Mouse (Mus musculus) heart, adult 2 months (tissue): ENCODE measurements around the gene Ctnna3.

Experiments used
- CTCF ChIP-seq: fragments of 200-600 bp; IDR thresholded peaks from 2 replicates; pipeline ENCODE4 v1.8.1; 2022; ENCODE audit warnings: antibody characterized with exemption, mild to moderate bottlenecking, moderate library complexity
- EP300 ChIP-seq: fragments of 200-500 bp; IDR thresholded peaks from 2 replicates; pipeline ENCODE4 v1.6.1; 2011; ENCODE audit warnings: low read depth, low read length, control low read depth; ENCODE audit not compliant: insufficient read depth
- POLR2A ChIP-seq: fragments of 200-500 bp; IDR thresholded peaks from 2 replicates; pipeline ENCODE4 v1.6.1; 2011; ENCODE audit warnings: mild to moderate bottlenecking, low read depth, low read length, control low read depth; ENCODE audit not compliant: insufficient read depth

- no peak for TF ChIP-seq CTCF
- TF ChIP-seq POLR2A = no peak
- TF ChIP-seq EP300 = no peak
Observed at GRCm38 (mm10) chr10:63415287-63415686, 14.6 kb upstream of the Ctnna3 start.
